Mouse (Mus musculus): ENCODE results near the gene Taf9.

DNA sequence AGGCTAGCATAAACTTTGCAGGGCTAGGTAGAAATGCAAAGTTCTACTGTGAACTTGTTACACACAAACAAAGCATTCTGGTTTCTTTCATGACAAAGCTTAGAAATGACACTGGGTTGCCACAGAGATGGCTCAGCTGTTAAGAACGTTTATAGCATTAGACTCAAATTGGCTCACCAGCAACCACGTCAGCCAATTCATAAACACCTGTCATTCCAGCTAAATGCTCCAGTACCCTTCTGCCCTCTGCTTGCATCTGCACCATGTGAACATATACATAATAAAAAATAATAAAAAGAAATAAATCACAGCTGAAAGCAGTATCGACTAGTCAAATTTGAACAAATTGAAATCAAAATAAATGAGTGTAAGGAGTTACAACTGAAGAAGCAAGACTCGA lies 29.1 kb upstream of the Taf9 start:
- TF ChIP-seq CTCF (conservative IDR thresholded peaks at IDR 0.05; ENCODE audit: insufficient read depth, insufficient read length, low read depth, low read length) (no peak), POLR2A (IDR thresholded peaks at IDR 0.05; ENCODE audit: low read depth, low read length) (no peak)
